Mouse (Mus musculus): ENCODE measurements at regions not wholly inside any gene's neighbourhood (a gene's known extent, or its start where the extent isn't known, plus 50 kb on each side); places are given as distances from the start of the nearest gene placed in this dataset.

GRCm38 (mm10) chr11:28782486-28782885 is 70.5 kb upstream of the Efemp1 start:
- DNase-seq (ENCODE audit: low spot score in 2 of 2), result no peak

GRCm38 (mm10) chr11:28770831-28771230 is 82.2 kb upstream of the Efemp1 start:
- no peak for DNase-seq (ENCODE audit: low spot score in 2 of 2)

GRCm38 (mm10) chr11:28760751-28761150 is 92.3 kb upstream of the Efemp1 start:
- no peak for DNase-seq (ENCODE audit: low spot score in 2 of 2)

GRCm38 (mm10) chr11:28734941-28735597 is 117.9 kb upstream of the Efemp1 start:
- peak; percentile 15 to 35 for DNase-seq (ENCODE audit: low spot score in 2 of 2)

GRCm38 (mm10) chr11:28734581-28734931 is 118.4 kb upstream of the Efemp1 start:
- no peak for DNase-seq (ENCODE audit: low spot score in 2 of 2)

- no peak for DNase-seq (ENCODE audit: low spot score in 2 of 2)
These were observed 119.0 kb upstream of the Efemp1 start for GRCm38 (mm10) chr11:28733877-28734580.

- DNase-seq (ENCODE audit: low spot score in 2 of 2), result no peak
These were observed 122.9 kb upstream of the Efemp1 start for GRCm38 (mm10) chr11:28730140-28730539.

- DNase-seq (ENCODE audit: low spot score in 2 of 2), result no peak
These were observed 125.4 kb upstream of the Ccdc85a start for GRCm38 (mm10) chr11:28709511-28709910.

- DNase-seq (ENCODE audit: low spot score in 2 of 2), result no peak
These were observed 124.3 kb upstream of the Ccdc85a start for GRCm38 (mm10) chr11:28708431-28708830.

GRCm38 (mm10) chr11:28702384-28702783 is 118.3 kb upstream of the Ccdc85a start:
- no peak for DNase-seq (ENCODE audit: low spot score in 2 of 2)

- no peak for DNase-seq (ENCODE audit: low spot score in 2 of 2)
These were observed 117.3 kb upstream of the Ccdc85a start for GRCm38 (mm10) chr11:28701379-28701778.

GRCm38 (mm10) chr11:28699766-28700165 is 115.6 kb upstream of the Ccdc85a start:
- no peak for DNase-seq (ENCODE audit: low spot score in 2 of 2)

- no peak for DNase-seq (ENCODE audit: low spot score in 2 of 2)
These were observed 113.7 kb upstream of the Ccdc85a start for GRCm38 (mm10) chr11:28697644-28698480.

GRCm38 (mm10) chr11:28695031-28695430 is 110.9 kb upstream of the Ccdc85a start:
- no peak for DNase-seq (ENCODE audit: low spot score in 2 of 2)

- no peak for DNase-seq (ENCODE audit: low spot score in 2 of 2)
These were observed 109.2 kb upstream of the Ccdc85a start for GRCm38 (mm10) chr11:28693303-28693702.

GRCm38 (mm10) chr11:28692263-28693194 is 108.4 kb upstream of the Ccdc85a start:
- DNase-seq (ENCODE audit: low spot score in 2 of 2), result no peak

GRCm38 (mm10) chr11:28688436-28688835 is 104.3 kb upstream of the Ccdc85a start:
- DNase-seq (ENCODE audit: low spot score in 2 of 2), result no peak

GRCm38 (mm10) chr11:28685407-28685806 is 101.3 kb upstream of the Ccdc85a start:
- DNase-seq (ENCODE audit: low spot score in 2 of 2), result no peak

GRCm38 (mm10) chr11:28681311-28681710 is 97.2 kb upstream of the Ccdc85a start:
- DNase-seq (ENCODE audit: low spot score in 2 of 2), result no peak

- DNase-seq (ENCODE audit: low spot score in 2 of 2), result no peak
These were observed 86.6 kb upstream of the Ccdc85a start for GRCm38 (mm10) chr11:28670765-28671164.

- DNase-seq (ENCODE audit: low spot score in 2 of 2), result no peak
These were observed 85.2 kb upstream of the Ccdc85a start for GRCm38 (mm10) chr11:28669359-28669758.

All from layer of hippocampus, postnatal 10 days (tissue).